Mouse (Mus musculus) spleen, adult 2 months (tissue): ENCODE results near the gene B230118H07Rik. TPM values are rescaled to one million over a fixed set of nuclear protein-coding genes. Genes with fewer than 3 reads are reported as not detected.

Experiments
- DNase-seq, 2 experiments: peaks; one replicate each; pipeline versions ENCODE4 v3.0.0 to v3.0.0-alpha.2; 2012 to 2021; ENCODE audit warnings: low spot score in 2 of 2, low read depth in 1 of 2
- H3K27ac ChIP-seq: fragments of 200-500 bp; 2 replicates; pipeline ENCODE4 v1.5.1; 2012; ENCODE audit warnings: low read length, inconsistent platforms; ENCODE audit not compliant: insufficient read depth
- H3K27me3 ChIP-seq: fragments of 200-500 bp; 2 replicates; pipeline ENCODE4 v1.6.1; 2012; ENCODE audit warnings: mild to moderate bottlenecking, moderate library complexity, low read length, inconsistent platforms; ENCODE audit not compliant: control insufficient read depth, insufficient read depth
- H3K36me3 ChIP-seq: fragments of 200-500 bp; 2 replicates; pipeline ENCODE4 v1.6.1; 2012; ENCODE audit warnings: mild to moderate bottlenecking, low read length, inconsistent platforms; ENCODE audit not compliant: control insufficient read depth, insufficient read depth
- H3K4me1 ChIP-seq: fragments of 200-500 bp; 2 replicates; pipeline ENCODE4 v1.6.1; 2011; ENCODE audit warnings: inconsistent platforms; ENCODE audit not compliant: control insufficient read depth, insufficient read depth, insufficient read length
- H3K4me3 ChIP-seq: fragments of 200-500 bp; 2 replicates; pipeline ENCODE4 v1.5.1; 2011; ENCODE audit warnings: mild to moderate bottlenecking, inconsistent platforms; ENCODE audit not compliant: insufficient read depth, insufficient read length; ENCODE audit errors: extremely low read depth
- CTCF ChIP-seq: fragments of 200-500 bp; IDR thresholded peaks from 2 replicates; pipeline ENCODE4 v1.5.1; 2011; ENCODE audit warnings: mild to moderate bottlenecking, inconsistent platforms; ENCODE audit not compliant: insufficient read depth, insufficient read length, insufficient replicate concordance; ENCODE audit errors: extremely low read depth
- POLR2A ChIP-seq: fragments of 200-500 bp; IDR thresholded peaks from 2 replicates; pipeline ENCODE4 v1.6.1; 2011; ENCODE audit warnings: low read depth, low read length, inconsistent platforms
- WGBS: fragments of 180-500 bp; shearing (Covaris S2); methylation state at CpG from one replicate; pipeline ENCODE4 v1.1.7; 2018; 5-methylcytosine and 5-hydroxymethylcytosine counted together
- polyA plus RNA-seq: library from polyadenylated mRNA; depleted of rRNA; stranded (reverse); fragments of >200 nt; gene quantifications from 2 replicates; pipeline ENCODE4 v1.2.3, GENCODE M21; 2012; rRNA removed

Gene B230118H07Rik
- polyA plus RNA-seq, 1 experiment: 0.54 TPM

DNA sequence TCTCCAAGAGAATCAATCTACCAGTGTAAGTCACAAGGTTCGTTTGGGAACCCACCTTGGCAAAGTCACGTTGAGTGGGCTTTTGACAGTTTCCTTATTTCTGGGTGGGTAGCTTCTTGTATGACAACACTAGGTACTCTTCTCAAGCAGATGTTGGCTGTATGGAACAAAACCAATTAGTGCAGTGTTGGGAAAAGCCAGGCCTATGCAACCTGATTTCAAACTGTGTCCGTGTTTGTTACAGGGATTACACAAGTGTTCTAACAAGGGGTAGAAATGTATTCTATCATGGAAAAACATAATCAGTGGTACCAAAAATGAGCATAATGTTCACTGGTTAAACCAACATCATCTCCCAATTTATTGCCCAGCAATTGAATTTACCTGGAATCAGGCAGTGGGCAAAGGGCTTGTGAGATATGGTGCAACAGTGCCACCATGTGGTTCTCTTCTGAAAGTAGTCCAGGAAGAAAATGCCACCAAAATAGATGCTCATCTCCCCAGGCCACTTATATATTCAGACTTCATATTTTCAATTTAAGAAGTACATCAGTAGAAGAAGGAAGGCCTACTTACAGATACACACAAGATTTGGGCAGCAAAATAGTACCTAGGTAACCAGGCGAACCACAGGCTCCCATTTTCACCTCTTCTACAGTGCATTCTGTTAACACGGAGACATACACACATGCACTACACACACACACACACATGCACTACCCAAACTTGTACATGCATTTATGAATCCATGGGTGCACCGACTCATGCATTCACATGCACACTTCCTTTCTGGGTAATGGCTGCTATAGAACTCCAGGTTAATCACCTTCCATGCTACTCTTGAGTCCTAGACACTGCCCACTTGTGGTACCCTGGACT lies 123.6 kb downstream of the B230118H07Rik start:
- Histone ChIP-seq H3K36me3 (no peaks in the 10 kb centered on the region), H3K4me1 (no peaks in the 10 kb centered on the region), H3K27me3 (no peaks in the 10 kb centered on the region), H3K4me3 (no peak overlapping the region), H3K27ac (no peak overlapping the region)
- TF ChIP-seq CTCF: no peak
- no peak for TF ChIP-seq POLR2A
- DNase-seq: no peak
- WGBS: 75% methylated on average over 6 of the region's 6 CpGs

DNA sequence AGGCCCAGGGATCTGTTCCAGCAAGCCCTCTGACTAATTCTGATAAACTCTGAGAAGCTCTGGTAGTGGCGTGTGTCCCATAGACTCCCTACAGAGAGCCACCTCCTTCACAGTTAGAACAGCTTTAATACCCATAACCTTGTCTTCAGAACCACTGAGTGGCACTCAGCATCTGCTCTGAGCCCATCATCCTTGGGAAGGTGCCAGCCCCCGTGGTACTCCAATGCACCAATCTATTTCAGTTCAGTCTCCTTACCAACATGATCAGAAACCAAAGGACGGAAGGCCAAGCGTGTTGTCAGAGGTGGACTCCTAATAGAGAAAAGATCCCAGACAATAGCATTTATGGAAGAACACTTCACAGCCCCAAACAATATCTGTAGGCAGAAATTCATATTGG lies 124.2 kb downstream of the B230118H07Rik start:
- Histone ChIP-seq H3K27me3 (no peaks in the 10 kb centered on the region), H3K4me3 (no peak overlapping the region), H3K36me3 (no peaks in the 10 kb centered on the region), H3K27ac (no peak overlapping the region), H3K4me1 (no peaks in the 10 kb centered on the region)
- DNase-seq: no peak
- no peak for TF ChIP-seq CTCF
- WGBS: 85% methylated on average over 4 of the region's 4 CpGs

DNA sequence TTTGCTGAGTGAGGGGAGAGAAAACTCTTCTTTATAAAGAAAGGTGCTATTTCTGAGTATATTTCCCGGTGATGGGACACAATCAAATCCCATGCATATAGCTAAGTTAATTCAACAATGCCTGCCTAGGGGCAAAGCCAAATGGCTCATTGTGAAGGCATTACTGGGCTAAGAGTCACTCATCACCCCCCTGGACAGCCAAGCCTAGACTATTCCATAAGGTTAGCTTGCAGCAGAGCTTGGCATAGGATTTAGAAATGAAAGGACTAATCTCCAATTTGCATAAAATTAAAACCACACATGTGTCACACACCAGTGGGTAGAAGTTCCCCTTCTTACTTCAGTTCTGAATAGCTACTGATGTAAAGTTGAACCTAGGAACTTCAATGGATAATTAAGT lies 128.8 kb downstream of the B230118H07Rik start:
- WGBS: 75% methylated on average over 1 of the region's 1 CpGs
- TF ChIP-seq POLR2A: no peak
- no peak for TF ChIP-seq CTCF

DNA sequence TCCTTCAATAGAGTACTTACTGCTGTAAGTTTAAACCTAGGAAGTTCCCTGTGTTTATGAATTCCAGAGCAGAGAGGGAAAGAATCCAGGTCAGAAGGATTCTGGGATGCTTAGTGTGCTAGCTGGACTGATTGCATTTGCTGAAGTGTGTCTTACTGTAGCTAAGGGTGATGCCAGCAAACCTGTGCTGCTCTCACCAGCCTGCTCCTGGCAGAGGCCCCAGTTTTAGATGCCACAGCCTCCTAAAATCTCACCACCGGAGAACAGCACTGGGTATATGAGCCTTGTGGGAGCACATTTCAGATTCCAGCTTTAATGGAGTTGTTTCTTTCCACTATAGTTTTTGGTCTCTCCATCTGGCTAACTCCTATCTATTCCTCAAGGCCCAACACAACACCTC lies 129.4 kb downstream of the B230118H07Rik start:
- H3K36me3 ChIP-seq: no peaks in the 10 kb centered on the region
- DNase-seq: no peak
- no peak overlapping the region for H3K27ac ChIP-seq
- H3K4me1 ChIP-seq: no peaks in the 10 kb centered on the region
- 82% methylated on average over 1 of the region's 1 CpGs for WGBS
- no peak overlapping the region for H3K4me3 ChIP-seq
- H3K27me3 ChIP-seq: no peaks in the 10 kb centered on the region
- no peak for TF ChIP-seq POLR2A
- TF ChIP-seq CTCF: no peak

More for the DNA sequence above, 128.8 kb downstream of the B230118H07Rik start:
- no peak overlapping the region for H3K27ac ChIP-seq
- DNase-seq: no peak
- H3K4me1 ChIP-seq: no peaks in the 10 kb centered on the region
- H3K4me3 ChIP-seq: no peak overlapping the region
- no peaks in the 10 kb centered on the region for H3K27me3 ChIP-seq
- H3K36me3 ChIP-seq: no peaks in the 10 kb centered on the region

Other genes with a start within 250 kb of the B230118H07Rik start
- gene Rag2, start 24.8 kb downstream of the B230118H07Rik start, polyA plus RNA-seq: not detected in 2 replicates
- 0.06 and 0.12 TPM in 2 replicates for gene Rag1, start within 50 bp of the B230118H07Rik start, polyA plus RNA-seq
- gene Traf6, start 28.9 kb upstream of the B230118H07Rik start, polyA plus RNA-seq: 8.6 and 9.9 TPM in 2 replicates
- 6.1 and 9.1 TPM in 2 replicates for gene Prr5l, start 233.5 kb upstream of the B230118H07Rik start, polyA plus RNA-seq
- 17.6 and 24.5 TPM in 2 replicates for gene Commd9, start 236.7 kb upstream of the B230118H07Rik start, polyA plus RNA-seq